ENCODE assay signal across 31 mouse cellular contexts in the genomic region with DNA sequence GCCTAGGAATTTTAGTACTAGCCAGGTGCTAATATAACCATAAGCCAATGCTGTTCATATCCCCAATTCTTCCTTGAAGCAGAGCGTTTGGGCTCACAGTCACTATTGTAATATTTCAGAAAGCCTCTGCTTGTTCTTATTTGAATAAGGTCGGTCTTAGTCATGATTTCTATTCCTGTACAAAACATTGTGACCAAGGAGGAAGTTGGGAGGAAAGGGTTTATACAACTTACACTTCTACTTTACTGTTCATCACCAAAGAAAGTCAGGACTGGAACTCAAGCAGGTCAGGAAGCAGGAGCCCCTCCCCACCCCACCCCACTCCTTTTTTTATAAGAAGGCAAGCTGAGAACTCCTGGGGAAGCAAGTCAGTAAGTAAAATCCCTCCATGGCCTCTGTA.
"Had no signal": no experiment of that assay in that cellular context is flagged by ENCODE, and none has a peak within 500 bp of the region (broad histone marks: within the 10 kb centered on the region; RNA-seq: fewer than 3 reads in every experiment).

No protein-coding gene starts in this region.

- H3K9ac ChIP-seq: heart, embryonic 12.5 days; heart, embryonic 13.5 days; heart, embryonic 15.5 days; hindbrain, embryonic 12.5 days; hindbrain, embryonic 13.5 days; hindbrain, embryonic 14.5 days; hindbrain, embryonic 15.5 days; intestine, embryonic 15.5 days; kidney, embryonic 15.5 days had no signal

- DNase-seq: heart, postnatal 10 days; heart, postnatal 14 days; heart, postnatal 36 days; heart, postnatal 4 days; kidney, adult 11 months; kidney, adult 18-20 months; kidney, adult 2 months; kidney, adult 8-10 months; kidney, adult 9 months; kidney, postnatal 10 days; kidney, postnatal 14 days; kidney, postnatal 25 days; kidney, postnatal 36 days; kidney, postnatal 4 days; layer of hippocampus, adult 9-11 months; layer of hippocampus, postnatal 36 days had no signal

- H3K27ac ChIP-seq: heart, embryonic 13.5 days; heart, embryonic 15.5 days; hindbrain, embryonic 10.5 days; hindbrain, embryonic 12.5 days; hindbrain, embryonic 13.5 days; hindbrain, embryonic 14.5 days; hindbrain, embryonic 15.5 days; hindbrain, postnatal 0 days; intestine, embryonic 15.5 days; kidney, embryonic 15.5 days; kidney, postnatal 0 days; layer of hippocampus, adult 2 months; left cerebral cortex, adult 2 months had no signal

- H3K9me3 ChIP-seq: heart, embryonic 12.5 days; heart, embryonic 13.5 days; heart, embryonic 15.5 days; hindbrain, embryonic 10.5 days; hindbrain, embryonic 12.5 days; hindbrain, embryonic 13.5 days; hindbrain, embryonic 15.5 days; intestine, embryonic 15.5 days; kidney, embryonic 15.5 days had no signal

- H3K4me3 ChIP-seq: heart, embryonic 12.5 days; heart, embryonic 13.5 days; heart, embryonic 15.5 days; hindbrain, embryonic 10.5 days; hindbrain, embryonic 12.5 days; hindbrain, embryonic 13.5 days; hindbrain, embryonic 15.5 days; intestine, embryonic 15.5 days; kidney, embryonic 15.5 days; layer of hippocampus, adult 2 months; left cerebral cortex, adult 2 months had no signal

- H3K27me3 ChIP-seq: heart, embryonic 12.5 days; heart, embryonic 13.5 days; heart, embryonic 15.5 days; hindbrain, embryonic 12.5 days; hindbrain, embryonic 13.5 days; hindbrain, embryonic 15.5 days; intestine, embryonic 15.5 days; kidney, embryonic 15.5 days had no signal

- H3K4me2 ChIP-seq: heart, embryonic 11.5 days; heart, embryonic 12.5 days; heart, embryonic 13.5 days; heart, embryonic 15.5 days; hindbrain, embryonic 12.5 days; hindbrain, embryonic 13.5 days; hindbrain, embryonic 14.5 days; hindbrain, embryonic 15.5 days; intestine, embryonic 15.5 days; kidney, embryonic 15.5 days had no signal

- H3K4me1 ChIP-seq: heart, embryonic 12.5 days; heart, embryonic 13.5 days; heart, embryonic 15.5 days; hindbrain, embryonic 10.5 days; hindbrain, embryonic 12.5 days; hindbrain, embryonic 13.5 days; hindbrain, embryonic 15.5 days; intestine, embryonic 15.5 days; kidney, embryonic 15.5 days had no signal

- H3K36me3 ChIP-seq: heart, embryonic 12.5 days; heart, embryonic 13.5 days; heart, embryonic 15.5 days; hindbrain, embryonic 10.5 days; hindbrain, embryonic 12.5 days; hindbrain, embryonic 13.5 days; hindbrain, embryonic 15.5 days; intestine, embryonic 15.5 days; kidney, embryonic 15.5 days had no signal
